Mouse (Mus musculus) CD4-positive, CD25-positive, alpha-beta regulatory T cell, adult 4 months (primary cell): ENCODE data around the gene Lyve1. TPM values are rescaled to one million over a fixed set of nuclear protein-coding genes. Genes with fewer than 3 reads are reported as not detected.
"Not testable (repeated sequence)": the region's sequence is repeated elsewhere in the genome, so short reads cannot be mapped to it uniquely, and the experiment has no call there.

Experiments used
- ATAC-seq: one replicate; pipeline ENCODE4 v1.8.0; 2017
- polyA plus RNA-seq, 2 experiments: library from polyadenylated mRNA; unstranded; fragments of 100-300 nt; shearing (Covaris generic); gene quantifications; one replicate each; pipeline ENCODE4 v1.2.1; 2017

Lyve1 gene
- not detected for polyA plus RNA-seq

DNA sequence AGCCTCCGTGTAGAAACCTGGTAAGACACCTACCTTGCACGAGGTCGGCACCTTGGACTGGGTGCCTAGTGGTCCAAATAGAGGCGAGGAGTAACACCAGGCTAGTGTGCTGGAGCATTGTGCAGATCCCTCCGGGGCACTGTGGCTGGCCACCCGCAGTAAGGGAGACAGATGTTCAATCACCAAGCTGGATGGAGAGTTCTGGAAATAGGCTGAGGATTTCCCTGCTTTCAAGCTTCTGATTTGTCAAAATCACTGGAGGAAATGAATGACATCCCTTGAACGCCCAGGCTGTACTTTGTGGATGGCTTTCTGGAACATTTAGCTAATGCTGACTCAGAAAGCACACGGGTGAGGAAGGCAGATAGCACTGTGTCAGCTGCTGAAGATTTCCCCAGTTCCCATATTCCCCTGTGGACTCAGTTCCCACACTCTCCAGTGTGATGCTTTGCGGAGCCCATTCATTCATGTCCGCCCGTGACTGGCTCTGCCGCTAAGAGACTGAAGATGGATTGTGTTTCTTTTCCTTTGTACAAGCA is at the start of gene Lyve1:
Lyve1 (minus strand) TSS at position 489 of the 539 bp plus-strand sequence.
- ATAC-seq = no peak

DNA sequence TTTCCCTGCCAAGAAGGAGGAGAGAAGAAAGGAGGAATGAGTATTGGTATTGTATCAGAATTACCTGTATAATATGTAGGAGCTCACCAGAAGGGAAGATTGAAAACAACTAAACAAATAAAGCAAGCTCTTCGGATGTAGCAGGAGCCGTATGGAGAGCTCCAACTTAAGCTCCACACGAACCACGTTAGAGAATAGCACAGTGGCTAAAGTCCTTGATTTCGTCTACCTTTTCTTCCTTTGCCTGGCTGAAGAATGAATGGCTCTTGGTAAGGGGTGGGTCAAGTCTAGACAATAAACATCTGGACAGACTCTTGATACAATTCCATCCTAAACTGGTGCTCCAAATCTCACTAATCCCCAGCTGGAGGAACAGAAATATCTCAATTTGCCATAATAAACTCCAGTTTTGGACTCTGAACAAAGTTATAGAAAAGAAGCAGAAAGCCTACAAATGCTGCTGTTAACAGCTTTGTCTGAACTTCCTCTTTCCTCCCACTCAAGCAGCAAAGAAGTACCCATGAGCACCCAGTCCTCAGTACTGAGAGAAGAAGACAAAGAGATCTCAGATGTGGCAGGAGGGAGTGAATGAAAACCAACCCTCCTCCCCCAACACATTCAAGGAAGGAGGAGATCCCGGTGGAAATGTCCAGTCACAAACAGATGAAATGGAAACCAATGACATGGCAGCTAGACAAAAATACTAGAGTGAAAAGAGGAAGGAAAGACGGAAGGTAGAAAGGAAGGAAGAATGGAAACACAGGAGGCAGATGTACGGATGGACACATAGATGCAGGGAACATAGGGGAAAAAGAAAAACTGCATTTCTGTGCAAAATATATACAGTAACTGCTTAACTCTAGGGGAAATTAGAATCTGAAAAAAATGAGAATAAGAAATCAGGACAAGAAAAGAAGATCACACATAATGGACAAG is 45.4 kb upstream of the Lyve1 start:
- peak; percentile 34 for ATAC-seq

DNA sequence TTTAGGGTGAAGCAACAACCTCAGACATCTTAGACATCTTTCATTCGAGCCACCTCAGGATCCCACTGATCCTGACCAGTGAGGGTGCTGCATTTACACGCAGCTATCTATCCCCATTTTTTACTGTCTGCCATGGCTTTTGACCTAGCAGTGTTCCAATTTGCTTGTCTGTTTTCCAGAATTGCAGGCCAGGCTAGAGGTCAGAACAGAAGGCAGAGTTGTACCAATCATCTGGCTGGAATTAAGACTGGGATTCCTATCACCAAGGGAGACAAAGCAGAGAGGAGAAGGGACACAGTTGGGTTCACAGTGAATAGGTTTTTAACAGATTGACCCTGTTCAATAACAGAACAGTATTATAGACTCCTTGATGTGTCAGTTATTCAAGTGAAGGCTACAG is 43.5 kb upstream of the Lyve1 start:
- no peak for ATAC-seq

DNA sequence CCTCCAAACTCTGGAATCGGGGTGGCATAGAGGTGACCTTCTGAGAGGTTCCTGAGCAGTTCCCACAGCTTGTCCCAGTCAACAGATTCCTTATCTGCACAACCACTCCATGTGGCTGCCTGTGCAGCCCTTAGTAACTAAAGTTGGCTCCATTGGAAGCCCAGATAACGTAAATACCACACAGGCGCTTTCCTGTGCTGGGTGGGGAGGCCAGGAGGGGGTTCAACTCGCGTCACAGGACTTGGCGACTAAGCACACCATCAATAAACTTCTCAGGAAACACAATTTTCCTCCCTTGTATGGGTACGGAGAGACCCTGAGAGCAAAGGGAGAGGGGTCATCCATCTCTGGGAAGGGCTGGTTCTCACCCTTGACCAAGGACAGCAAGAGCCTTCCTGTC is 40.2 kb upstream of the Lyve1 start:
- ATAC-seq = no peak

DNA sequence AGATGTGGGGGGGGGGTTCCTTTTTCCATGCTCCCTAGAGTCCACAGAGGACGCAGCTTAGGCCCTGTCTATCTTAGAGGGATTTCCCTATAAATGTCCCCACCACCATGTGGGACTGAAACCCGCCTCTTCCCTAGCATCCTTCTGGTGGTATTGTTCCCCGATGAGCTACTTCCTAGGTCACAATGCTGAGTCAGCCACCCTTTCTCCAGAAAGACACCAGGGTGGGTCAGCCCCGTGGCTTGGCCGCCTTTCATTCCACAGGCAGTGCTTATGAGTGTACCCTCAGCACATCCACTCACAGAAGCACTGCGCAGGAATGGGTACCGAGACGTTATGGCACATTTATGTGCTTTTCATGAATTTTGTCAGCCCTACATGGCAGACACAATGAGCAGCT is 34.2 kb upstream of the Lyve1 start:
- ATAC-seq = no peak

DNA sequence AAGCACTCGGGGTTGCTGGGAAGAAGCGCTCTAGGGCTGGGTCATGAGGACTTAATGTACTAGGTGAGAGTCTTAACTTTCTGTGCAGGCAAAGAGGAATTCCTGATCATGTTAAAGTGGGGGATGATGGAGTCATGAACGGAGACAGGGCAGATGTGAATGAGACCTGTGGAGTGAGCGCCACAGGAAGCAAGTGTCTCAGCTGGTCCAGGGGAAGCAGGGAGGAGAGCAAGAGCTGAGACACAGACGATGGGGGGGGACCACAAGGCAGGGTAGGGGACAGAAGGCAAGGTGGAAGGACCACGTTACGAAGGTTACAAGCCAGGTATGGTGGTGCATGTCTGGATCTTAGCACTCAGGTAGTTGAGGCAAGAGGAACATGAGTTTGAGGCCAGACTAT is 33.4 kb upstream of the Lyve1 start:
- no peak for ATAC-seq

DNA sequence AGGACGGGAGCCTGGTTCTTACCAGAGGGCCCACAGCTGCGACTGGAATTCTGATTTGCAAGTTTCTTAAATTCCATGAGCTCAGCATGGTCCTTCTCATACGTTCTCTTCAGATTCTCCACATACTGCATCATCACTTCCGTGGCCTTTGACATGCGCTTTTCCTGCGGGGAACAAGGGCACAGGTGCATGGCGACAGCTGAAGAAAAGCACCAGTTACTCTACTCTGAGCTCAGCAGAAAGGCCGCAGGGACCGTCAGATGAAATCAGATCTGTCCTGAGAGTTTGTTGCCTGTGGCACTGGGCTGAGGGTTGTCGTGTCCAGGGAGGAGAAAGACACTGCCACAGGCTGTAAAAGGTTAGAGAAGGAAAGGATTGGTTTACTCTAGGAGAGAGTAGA is 32.7 kb upstream of the Lyve1 start:
- ATAC-seq = not testable (repeated sequence)

DNA sequence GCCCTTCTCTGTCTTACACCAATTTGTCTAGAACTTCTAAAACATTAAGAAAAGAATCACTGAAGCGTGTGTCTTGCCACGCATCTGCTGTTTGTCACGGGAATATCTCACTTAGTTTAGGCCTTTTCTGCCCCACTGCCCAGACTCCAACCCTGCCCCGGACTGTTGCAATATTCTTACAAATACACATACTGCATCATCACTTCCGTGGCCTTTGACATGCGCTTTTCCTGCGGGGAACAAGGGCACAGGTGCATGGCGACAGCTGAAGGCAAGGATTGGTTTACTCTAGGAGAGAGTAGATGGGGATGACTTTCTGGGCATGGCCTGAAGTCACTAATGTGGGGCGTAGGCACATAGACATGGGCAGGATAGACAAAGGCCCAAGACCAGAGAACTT is 31.6 kb upstream of the Lyve1 start:
- no peak for ATAC-seq

DNA sequence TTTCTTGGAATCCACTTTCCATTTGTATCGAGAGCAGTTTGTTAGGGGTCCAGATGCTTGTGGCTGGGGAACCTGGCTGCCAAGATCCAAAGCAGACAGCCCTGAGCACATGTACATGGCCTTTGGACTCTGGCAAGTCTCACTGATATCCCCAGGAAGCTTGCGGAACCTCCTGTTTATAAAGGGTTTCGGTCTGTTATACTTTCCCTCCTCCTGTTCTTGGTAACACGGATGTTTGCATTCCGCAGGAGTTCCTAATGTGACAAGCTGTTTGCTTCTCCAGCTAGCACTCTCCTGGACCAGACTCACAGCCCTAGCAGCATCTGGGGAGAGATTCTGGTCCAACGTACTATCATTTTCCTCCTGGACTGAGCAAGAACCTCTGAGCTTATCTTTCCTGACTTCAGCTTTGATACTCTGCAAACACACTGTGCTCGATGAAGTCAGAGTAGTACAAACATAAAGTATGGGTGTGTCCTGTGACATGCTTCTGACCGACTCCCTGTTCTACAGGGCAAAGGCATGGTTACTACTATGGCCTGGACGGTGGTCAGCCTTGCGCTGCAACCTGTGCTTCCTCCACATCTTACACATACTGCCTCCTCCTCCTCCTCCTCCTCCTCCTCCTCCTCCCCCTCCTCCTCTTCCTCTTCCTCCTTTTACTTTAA is 31.0 kb upstream of the Lyve1 start:
- no peak for ATAC-seq

DNA sequence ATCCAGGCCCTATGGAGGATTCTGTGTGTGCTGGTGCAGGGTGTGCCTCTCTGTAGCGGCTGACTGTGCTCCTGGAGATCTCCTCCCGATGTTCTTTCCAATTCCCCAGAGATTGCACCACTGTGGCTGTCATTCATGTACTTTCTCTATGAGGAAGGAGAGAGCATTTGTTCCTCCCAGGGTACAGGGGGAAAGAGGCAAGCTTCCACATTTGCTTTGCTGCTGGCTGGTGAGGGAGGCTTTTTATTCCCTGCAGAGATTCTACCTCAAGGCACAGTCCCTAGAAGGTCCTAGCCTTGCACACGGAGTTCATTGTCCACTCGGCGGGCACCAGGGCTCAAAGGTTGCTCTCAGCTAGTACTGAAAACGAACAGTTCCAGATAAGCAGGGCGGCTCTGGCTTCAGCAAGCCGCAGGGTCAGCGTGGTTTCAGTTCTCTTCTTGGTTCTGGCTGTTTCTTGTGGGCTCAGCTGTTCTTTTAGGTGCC is 28.5 kb upstream of the Lyve1 start:
- no peak for ATAC-seq

DNA sequence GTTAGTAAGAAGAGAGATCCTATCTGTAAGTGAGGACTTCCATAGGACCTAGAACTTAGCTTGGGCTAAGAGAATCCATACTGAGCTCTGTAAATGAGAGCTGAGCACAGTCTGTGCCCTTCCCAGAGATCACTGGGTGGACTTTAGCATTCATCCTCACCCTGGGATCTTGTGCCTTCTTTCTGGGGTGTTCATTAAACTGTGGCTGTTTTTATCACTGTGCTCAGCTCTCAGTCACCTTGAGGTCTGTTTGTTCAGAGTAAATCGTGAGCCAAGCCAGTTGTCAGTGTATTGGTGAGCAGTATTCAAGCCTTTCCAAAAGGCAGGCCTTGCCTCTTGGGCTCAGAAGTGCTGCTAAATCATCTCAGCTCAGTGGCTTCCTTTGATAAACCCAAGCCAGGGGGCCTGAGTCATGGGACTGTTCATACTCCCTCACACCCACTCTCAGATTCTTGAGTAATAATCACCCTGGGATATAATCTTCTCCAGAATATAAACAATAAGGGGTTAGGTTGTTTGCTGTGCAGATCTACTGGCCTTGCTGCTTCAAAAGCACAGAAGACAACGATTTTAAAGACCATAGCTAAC is 18.8 kb upstream of the Lyve1 start:
- ATAC-seq = no peak

DNA sequence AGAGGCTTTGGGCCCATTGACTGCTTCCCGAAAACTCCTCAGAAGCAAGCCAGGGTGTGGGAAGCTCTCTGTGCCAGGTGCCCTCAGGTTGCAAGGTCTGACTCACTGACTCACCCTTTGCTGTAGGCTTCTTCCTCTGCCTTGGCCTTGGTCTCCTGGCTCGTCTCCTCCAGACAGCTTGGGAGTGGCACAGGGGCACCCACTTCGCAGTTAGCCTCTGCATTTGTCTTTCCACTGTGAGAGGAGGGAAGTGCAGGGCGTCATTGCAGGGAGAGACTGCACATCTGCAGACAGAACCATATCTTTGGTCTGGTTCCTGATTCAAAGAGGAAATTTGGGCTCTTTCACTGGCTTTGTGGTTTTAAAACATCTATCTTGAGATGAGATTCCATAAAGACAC is 15.0 kb upstream of the Lyve1 start:
- no peak for ATAC-seq

DNA sequence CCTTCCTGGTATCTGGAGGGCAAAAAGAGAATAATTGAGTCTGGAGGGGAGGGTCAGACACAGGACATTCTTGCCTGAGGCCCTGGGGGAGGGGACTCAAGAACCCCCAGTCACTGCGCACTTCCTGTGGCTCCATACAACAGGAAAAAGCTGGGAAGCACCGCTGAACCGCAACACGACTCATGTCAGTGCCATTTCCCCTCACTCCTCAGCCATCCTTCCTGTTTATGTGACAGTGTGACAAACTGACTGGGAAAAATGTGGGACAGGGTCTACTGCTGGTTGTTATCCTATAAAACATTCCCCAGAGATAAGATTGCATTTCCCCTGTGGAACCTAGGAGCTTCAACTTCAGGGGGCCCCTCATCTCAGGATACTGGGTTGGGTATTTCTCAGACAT is 13.9 kb upstream of the Lyve1 start:
- ATAC-seq = no peak

DNA sequence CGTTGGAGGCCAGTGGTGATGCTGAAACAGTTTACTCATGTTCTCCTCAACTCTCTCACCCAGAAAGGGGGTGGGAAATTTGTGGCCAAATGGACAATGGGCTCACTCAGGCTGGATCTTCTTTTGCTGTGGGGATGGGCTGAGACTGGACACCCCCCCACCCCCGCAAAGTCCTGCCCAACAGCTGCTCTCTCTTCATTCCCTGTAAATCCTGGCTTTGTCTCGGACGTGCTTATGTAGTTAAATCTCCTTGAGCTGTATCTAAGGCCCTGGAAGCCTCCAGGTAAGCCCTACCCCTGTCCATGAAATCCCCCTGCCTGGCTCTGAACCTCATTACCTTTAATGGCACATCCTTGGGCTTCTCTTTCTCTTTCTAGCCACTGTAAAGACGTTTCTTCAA is 5.8 kb upstream of the Lyve1 start:
- ATAC-seq = no peak

DNA sequence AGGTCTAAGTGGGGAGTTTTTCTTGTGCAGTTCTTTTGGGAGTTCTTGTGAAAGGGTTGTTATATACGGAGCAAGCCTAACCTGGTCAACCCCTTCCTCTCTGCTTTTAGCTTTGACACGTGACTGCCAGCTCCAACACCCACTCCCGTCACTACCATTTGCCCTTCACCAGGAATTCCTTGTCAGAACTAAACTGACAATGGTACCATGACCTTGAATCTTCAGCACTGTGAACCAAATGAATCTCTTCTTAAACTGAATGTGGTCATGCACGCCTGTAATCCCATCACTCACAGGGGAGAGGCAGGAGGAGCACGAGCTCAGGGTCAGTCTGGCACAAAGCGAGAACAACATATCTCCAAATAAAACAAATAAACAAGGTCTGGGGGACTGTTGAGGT is 4.1 kb upstream of the Lyve1 start:
- no peak for ATAC-seq

DNA sequence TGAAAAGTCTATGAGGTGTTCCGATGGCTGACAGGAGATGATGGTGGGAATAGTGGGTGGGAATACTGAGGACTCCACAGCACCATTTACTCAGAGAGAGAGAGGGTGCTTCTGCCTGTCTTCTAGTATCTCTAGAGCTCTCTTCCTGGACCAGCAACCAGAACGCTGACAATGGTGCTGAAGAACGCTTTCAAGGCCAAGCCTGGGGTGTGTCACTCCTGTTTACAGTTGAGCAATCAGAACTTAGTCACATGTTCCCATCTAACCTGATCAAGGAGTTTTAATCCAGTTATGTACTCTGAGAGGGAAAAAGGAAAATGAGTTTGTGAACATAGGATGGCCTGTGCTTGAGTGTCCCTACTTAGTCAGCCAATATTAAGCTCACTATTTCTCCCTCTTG is 3.0 kb upstream of the Lyve1 start:
- no peak for ATAC-seq

DNA sequence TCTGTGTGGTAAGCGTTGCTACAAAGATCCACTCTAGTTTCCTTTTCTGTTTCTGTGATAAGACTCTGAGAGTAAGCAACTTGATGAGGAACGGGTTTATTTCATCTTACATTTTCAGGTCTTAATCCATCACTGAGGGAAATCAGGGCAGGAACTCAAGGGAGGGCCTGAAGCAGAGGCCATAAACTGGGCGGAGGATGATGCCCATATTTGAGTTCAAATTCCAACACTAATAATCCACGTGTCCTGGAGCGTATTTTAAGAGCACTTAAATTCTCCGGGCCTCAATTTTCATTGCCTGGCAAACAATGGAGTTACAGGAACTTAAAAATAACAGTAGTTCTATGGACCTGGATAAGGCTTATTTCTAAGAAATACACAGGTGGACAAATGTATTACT is 2.5 kb upstream of the Lyve1 start:
- ATAC-seq = no peak

DNA sequence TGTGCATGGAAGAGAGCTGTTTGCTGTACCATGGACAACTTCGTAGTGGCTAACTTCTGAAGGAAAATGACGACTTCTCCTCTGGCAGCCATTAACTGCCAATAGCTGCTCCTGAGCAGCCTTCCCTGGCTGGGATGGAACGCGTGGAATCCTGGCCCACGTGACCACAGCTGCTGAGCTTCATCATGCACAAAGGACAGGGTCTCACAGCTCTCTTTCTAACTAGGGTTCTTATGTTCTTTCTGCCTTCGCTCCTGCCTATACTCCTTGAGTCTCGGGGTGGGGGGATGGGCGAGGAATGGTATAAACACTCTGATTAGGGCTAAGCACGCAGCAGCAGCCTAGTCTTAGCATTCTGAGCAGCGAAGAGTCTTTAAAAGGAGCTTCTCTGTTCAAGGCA is 2.0 kb upstream of the Lyve1 start:
- ATAC-seq = no peak

DNA sequence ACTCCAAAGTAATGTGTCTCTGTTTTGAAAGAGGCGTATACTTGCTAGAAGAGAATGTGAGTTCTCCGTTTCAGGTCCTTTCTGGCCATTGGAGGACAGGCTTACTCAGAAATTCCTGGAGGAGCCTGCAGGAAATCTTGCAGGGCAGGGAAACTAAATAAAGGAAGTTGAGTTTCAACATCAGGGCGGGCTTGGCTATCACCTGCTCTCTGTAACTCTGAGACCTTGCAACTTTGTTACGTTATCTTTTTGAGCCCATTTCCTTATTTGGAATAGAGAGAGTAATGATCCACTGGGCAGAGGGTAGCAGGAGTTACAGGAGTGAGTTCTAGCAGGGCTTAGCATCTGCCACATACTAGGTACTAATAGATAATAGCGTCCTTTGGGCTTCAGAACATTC is 2.9 kb downstream of the Lyve1 start:
- ATAC-seq = no peak

DNA sequence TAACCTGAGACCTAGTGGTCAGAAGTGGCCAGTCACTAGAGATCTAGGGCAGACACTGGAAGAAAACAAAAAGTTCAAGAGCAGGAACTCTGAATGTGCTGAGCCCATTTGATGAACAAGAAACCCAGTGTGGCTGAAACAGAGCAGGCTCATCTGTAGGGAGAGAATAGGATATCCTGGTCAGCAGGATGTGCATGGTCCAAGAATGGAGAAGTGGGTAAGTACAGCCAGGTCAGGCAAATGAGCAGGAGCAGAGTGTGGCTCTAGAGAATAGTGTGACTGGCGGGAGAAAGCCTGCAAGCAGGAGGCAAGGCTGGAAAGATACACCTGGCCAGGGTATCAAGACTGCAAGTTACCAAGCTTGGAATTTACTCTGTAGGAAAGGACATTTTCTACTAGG is 7.4 kb downstream of the Lyve1 start:
- ATAC-seq = no peak

DNA sequence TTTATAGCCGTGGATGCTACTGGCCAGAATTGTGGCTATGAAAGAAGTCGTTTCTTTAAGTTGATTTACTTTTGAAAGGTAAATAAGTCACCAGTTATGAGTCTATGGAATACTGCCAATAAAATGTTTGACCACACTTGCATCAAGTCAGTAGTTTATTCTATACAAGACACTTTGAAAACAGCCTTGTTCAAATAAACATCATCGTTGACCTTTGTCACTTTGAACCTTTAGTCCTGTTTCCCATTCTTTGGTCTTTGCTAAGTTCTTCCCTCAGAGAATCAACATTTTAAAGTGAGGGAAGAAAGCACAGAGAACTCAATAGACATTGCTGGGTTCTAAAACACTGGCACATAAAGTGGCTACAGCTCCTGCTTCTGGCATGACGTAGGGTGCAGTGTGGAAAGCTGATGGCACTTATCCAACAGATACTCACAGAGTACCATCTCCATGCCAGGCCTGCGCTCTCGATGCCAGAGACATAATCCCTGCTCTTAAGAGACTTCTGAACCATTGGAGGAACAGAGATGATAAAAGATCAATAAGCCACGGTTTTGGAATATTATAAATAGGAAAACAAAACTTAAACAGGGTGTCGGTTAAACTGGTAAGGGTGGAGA is 8.0 kb downstream of the Lyve1 start:
- no peak for ATAC-seq

DNA sequence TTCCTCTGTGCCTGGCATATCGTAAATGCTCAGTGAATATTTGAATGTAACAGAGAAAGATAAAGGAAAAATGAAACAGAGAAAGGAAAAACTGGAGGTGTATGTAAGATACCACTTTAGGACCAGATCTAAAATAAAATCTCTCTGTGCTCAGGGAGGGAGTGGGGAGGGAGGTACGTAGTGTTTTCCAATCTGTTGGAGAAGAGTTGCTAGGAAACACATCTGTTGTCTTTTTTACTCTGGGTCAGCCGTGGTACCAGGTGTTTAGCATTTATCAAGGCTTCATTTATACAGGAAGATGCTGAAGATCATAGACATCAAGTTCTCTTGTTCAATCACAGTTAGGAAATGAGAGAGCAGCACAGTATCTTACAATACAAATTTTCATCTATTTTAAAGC is 8.5 kb downstream of the Lyve1 start:
- no peak for ATAC-seq

DNA sequence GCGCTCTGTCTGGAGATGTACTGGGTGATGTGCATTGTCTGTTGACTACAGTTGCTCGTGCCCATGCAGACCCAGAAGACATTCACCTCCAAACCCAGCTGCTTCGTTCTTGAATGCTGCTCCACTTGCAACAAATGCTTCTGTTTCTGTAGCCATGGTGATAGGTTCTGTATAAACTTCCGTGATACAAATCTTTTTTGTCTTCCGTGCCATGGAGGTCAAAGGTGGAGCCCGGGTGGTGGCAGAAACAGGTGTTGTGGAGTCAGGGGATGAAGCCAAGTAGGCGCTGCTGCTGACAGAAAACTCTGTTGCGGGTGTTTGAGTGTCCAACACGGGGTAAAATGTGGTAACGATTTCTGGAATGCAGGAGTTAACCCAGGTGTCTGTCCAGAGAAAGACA is 9.4 kb downstream of the Lyve1 start:
- no peak for ATAC-seq
